Mouse (Mus musculus): Measurements from ENCODE around the gene Serpina3a. TPM values are rescaled to one million over a fixed set of nuclear protein-coding genes. Genes with fewer than 3 reads are reported as not detected.

Gene Serpina3a
- polyA plus RNA-seq, 1 experiment from 2014 or later: not detected

DNA sequence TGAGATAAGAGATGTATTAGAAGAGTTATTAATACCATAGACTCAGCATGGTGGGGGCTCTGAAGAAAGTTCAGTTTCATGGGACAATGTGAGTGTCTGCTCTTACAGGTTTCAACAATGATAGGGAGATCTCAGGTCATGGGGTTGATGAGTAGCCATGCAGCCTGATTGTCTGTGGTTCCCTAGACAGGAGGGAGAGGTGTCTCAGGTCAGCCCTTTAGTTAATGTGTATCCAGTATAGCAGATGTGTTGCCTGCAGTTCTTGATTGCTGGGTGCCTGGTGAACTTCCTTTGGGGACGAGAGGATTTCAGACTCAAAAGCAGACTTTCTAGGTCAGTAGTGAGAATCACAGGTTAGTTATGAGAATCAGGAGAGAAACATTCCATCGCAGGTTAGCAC lies 4.0 kb upstream of the Serpina3a start:
- ATAC-seq (ENCODE audit: insufficient number of reproducible peaks, insufficient read depth, low FRiP score, low TSS enrichment): no peak
- no peak overlapping the region for H3K4me3 ChIP-seq
- WGBS: 87% methylated on average over 2 of the region's 2 CpGs
- H3K4me1 ChIP-seq: no peaks in the 10 kb centered on the region
- no peaks in the 10 kb centered on the region for H3K9me3 ChIP-seq
- no peaks in the 10 kb centered on the region for H3K36me3 ChIP-seq
- H3K9ac ChIP-seq: no peak overlapping the region
- H3K27me3 ChIP-seq: no peaks in the 10 kb centered on the region
- no peak overlapping the region for H3K27ac ChIP-seq
- no peak overlapping the region for H3K4me2 ChIP-seq (replicated peaks)

DNA sequence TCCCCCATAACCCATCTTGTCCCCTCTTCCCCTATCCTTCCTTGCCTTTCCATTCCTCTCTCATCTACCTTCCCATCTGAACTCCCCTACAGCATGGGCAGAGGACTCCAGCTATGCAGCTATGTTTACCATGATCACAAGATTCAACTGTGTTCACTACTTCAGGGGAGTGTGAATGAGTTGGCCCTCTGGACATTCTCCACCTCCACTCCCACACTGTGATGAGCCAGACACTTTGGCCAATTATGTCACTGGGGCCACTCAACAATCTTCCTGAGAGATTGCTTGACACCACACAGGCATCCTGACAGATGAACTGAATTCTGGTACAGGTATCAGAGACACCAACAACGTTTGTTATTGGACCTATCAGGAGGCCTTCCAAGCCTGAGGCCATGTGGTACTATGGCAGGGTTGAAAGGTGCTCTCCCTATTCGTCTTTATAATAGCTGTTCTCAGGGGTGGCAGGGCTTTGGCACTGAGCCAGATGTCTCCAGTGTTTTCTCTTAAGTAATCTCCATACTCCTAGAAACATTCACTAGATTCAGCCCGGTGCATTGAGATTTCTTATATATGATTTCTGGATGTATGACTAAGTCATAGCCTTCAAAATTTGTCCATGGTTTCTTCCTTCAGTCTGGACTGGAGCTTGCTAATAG lies 2.5 kb downstream of the Serpina3a start:
- WGBS: 59% methylated on average over 3 of the region's 3 CpGs
- Histone ChIP-seq H3K4me3 (no peak overlapping the region), H3K36me3 (no peaks in the 10 kb centered on the region), H3K4me2 (replicated peaks) (no peak overlapping the region), H3K9me3 (no peaks in the 10 kb centered on the region), H3K27me3 (no peaks in the 10 kb centered on the region), H3K4me1 (no peaks in the 10 kb centered on the region), H3K9ac (no peak overlapping the region), H3K27ac (no peak overlapping the region)
- no peak for ATAC-seq (ENCODE audit: insufficient number of reproducible peaks, insufficient read depth, low FRiP score, low TSS enrichment)

DNA sequence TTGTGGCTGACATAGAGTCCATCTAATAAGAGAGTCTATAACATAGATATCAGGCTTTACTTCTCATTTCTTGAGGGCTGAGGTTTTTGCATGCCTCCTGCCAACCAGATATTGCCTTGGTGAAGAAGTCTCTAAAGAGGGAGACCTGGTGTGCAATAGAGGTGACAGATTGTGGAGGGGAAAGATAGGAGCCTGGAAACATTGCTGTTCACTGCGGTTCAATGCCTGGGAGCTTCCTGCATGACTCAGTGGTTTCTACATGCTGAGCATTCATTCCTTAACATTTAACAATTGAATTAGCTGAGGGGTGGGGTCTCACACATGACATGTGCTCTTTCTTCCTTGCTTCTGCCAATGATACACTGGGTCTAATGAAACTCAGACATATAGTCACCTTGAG lies 10.6 kb downstream of the Serpina3a start:
- H3K9ac ChIP-seq: no peak overlapping the region
- no peak for ATAC-seq (ENCODE audit: insufficient number of reproducible peaks, insufficient read depth, low FRiP score, low TSS enrichment)
- H3K4me2 ChIP-seq (replicated peaks): no peak overlapping the region
- H3K4me3 ChIP-seq: no peak overlapping the region
- no peaks in the 10 kb centered on the region for H3K9me3 ChIP-seq
- no peaks in the 10 kb centered on the region for H3K27me3 ChIP-seq
- H3K27ac ChIP-seq: no peak overlapping the region
- H3K4me1 ChIP-seq: no peaks in the 10 kb centered on the region
- WGBS: 81% methylated on average over 1 of the region's 1 CpGs
- H3K36me3 ChIP-seq: no peaks in the 10 kb centered on the region

DNA sequence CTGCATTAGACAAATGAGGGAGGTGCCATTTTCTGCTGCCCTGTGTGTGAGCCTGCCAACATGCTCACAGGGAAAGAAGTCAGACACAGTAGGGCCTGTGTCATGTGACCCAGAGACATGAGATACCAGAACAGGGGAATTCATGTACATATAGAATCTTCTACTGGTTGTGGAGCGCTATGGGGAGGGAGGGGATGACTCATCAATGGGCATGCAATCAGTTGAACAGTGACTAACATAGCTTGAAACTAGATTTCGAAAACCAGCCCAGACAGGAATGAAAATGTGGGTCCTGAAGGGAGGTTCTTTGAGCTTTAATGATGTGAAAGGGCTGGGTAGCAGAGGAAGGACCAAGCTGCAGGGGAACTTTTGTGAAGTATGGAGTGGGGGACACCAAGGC lies 11.5 kb downstream of the Serpina3a start:
- H3K4me3 ChIP-seq: no peak overlapping the region
- no peak overlapping the region for H3K4me2 ChIP-seq (replicated peaks)
- H3K27me3 ChIP-seq: no peaks in the 10 kb centered on the region
- no peaks in the 10 kb centered on the region for H3K4me1 ChIP-seq
- H3K27ac ChIP-seq: no peak overlapping the region
- no peaks in the 10 kb centered on the region for H3K9me3 ChIP-seq
- no peak for ATAC-seq (ENCODE audit: insufficient number of reproducible peaks, insufficient read depth, low FRiP score, low TSS enrichment)
- WGBS: 86% methylated on average over 2 of the region's 2 CpGs
- no peak overlapping the region for H3K9ac ChIP-seq
- H3K36me3 ChIP-seq: no peaks in the 10 kb centered on the region

DNA sequence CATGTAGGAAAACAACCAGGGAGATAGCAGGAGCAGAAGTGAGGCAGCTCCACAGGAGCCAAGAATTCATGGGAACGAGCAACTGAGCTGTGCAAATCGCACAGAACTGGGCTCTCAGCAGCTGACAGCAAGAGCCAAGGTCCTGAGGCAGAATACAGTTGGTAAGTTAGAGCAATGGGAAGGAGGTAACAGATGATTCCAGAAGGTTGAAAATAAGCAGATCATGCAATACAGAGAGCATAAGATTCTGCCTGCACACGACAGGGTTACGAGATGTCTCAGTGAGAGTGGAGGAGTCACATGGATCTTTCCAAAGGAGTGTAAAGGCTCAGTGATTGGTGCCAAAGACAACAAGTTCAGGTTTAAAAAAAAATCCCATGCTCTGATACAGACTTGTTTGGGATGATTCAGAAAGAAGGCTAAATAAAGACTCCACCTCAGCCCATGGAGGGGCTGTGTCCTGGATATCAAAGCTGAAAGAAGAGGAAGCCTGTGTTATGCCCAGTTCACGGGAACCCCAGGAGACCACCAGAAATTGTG lies 12.6 kb downstream of the Serpina3a start:
- H3K27me3 ChIP-seq: no peaks in the 10 kb centered on the region

DNA sequence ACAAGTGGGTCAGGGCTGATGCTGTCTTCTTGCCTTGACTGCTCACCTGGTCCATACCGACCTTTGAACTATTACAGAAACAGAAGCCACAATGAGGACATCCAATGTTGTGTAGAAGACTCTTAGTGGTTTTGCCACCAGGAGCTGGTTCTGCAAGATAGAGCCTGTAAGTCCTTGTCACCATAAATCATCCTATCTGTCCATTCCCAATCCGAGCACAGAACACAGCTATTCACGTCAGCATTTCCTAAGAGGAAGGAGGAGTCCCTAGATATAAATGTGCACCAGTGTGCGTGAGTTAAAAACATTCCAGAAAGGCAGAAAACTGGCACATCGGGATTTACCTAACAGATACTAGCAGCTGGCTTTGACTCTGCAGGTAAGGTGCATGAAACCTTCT lies 15.2 kb downstream of the Serpina3a start, which contains the start of gene Serpina3b:
Gene Serpina3b, plus strand, starts transcription at position 301 of the 400 bp plus-strand sequence.
- Histone ChIP-seq H3K36me3 (no peaks in the 10 kb centered on the region), H3K4me2 (replicated peaks) (no peak within 1 kb of the TSS), H3K4me1 (no peaks in the 10 kb centered on the region), H3K27ac (no peak within 1 kb of the TSS), H3K4me3 (no peak within 1 kb of the TSS), H3K9me3 (no peaks in the 10 kb centered on the region), H3K9ac (no peak within 1 kb of the TSS), H3K27me3 (no peaks in the 10 kb centered on the region)
- WGBS: 81% methylated on average over 5 of the region's 5 CpGs
- no peak for ATAC-seq (ENCODE audit: insufficient number of reproducible peaks, insufficient read depth, low FRiP score, low TSS enrichment)

More for the DNA sequence above, 12.6 kb downstream of the Serpina3a start:
- H3K9me3 ChIP-seq: no peaks in the 10 kb centered on the region
- 80% methylated on average over 5 of the region's 5 CpGs for WGBS
- ATAC-seq (ENCODE audit: insufficient number of reproducible peaks, insufficient read depth, low FRiP score, low TSS enrichment): no peak
- H3K4me3 ChIP-seq: no peak overlapping the region
- H3K4me1 ChIP-seq: no peaks in the 10 kb centered on the region
- H3K4me2 ChIP-seq (replicated peaks): no peak overlapping the region
- H3K36me3 ChIP-seq: no peaks in the 10 kb centered on the region
- H3K27ac ChIP-seq: no peak overlapping the region
- no peak overlapping the region for H3K9ac ChIP-seq

DNA sequence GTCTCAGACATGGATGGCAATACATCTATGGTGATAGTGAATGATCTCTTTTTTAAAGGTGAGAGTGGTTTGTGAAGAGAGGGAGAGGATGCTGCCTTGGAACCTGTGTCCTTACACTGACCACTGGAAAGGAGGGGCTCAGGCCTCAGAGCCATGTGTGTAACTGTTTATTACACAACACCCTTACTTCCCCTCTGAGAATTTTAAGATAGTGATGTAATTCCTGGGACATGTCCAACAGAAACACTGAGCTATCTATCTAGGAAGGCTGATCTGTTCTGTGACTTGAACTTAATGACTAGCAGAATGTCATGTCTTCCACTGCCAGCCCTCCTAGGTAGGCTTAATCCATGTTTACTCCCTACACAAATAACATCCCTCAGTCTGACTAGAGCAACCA lies 18.5 kb downstream of the Serpina3a start:
- H3K9ac ChIP-seq: no peak overlapping the region
- H3K4me3 ChIP-seq: no peak overlapping the region
- no peak for ATAC-seq (ENCODE audit: insufficient number of reproducible peaks, insufficient read depth, low FRiP score, low TSS enrichment)
- H3K9me3 ChIP-seq: no peaks in the 10 kb centered on the region
- H3K27me3 ChIP-seq: no peaks in the 10 kb centered on the region
- no peaks in the 10 kb centered on the region for H3K4me1 ChIP-seq
- H3K27ac ChIP-seq: no peak overlapping the region
- no peaks in the 10 kb centered on the region for H3K36me3 ChIP-seq
- H3K4me2 ChIP-seq (replicated peaks): no peak overlapping the region

DNA sequence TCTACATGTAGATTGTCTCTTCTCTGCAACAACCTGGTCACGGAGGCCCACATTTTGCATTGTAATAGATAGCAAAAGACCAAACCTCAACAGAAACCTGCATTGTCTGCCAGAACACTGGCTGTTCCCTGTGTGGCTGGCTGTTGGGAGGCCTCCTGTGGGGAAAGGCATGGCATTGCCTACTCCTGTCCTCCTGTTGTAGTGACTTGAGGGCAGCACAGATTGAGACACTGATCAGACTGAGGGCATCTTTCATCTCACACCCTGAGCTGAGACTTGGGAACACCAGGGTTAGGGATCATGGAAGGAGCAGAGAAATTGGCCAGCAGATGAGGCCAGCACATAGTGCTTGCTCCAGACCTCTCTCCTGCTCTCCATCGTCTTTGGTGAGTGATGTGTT lies 25.7 kb downstream of the Serpina3a start:
- Histone ChIP-seq H3K4me3 (no peak overlapping the region), H3K4me1 (no peaks in the 10 kb centered on the region), H3K36me3 (no peaks in the 10 kb centered on the region), H3K9ac (no peak overlapping the region), H3K9me3 (no peaks in the 10 kb centered on the region), H3K4me2 (replicated peaks) (no peak overlapping the region), H3K27ac (no peak overlapping the region), H3K27me3 (no peaks in the 10 kb centered on the region)
- WGBS: 79% methylated on average over 2 of the region's 2 CpGs
- no peak for ATAC-seq (ENCODE audit: insufficient number of reproducible peaks, insufficient read depth, low FRiP score, low TSS enrichment)

DNA sequence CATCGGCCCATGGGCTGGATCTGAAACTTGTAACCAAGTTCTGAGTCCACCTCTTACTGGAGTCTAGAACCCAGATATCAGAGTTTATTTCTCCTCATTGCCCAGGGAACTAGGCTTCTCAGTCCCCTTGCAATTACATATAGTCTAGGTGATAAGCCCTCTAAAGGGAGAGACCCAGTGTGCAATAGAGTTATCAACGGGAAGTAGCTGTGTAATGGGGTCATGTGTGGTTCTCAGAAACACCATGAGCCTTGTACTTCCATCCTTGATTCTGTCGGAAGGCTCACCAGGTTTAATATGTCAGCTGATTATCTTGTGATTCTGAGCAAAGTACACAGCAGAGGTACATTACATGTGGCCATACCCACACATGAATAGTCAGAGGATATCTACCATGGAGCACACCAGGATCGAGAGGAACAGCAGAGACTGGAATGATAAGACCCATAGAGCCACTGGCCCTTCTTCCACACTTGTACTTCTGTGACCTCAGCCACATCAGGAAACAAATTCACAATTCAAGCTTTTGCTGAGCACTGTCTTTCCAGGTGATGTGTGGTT lies 28.1 kb downstream of the Serpina3a start:
- ATAC-seq (ENCODE audit: insufficient number of reproducible peaks, insufficient read depth, low FRiP score, low TSS enrichment): no peak
- Histone ChIP-seq H3K4me3 (no peak overlapping the region), H3K4me1 (no peaks in the 10 kb centered on the region), H3K36me3 (no peaks in the 10 kb centered on the region), H3K27me3 (no peaks in the 10 kb centered on the region), H3K4me2 (replicated peaks) (no peak overlapping the region), H3K9ac (no peak overlapping the region), H3K9me3 (no peaks in the 10 kb centered on the region), H3K27ac (no peak overlapping the region)
- WGBS: 88% methylated on average over 4 of the region's 4 CpGs

DNA sequence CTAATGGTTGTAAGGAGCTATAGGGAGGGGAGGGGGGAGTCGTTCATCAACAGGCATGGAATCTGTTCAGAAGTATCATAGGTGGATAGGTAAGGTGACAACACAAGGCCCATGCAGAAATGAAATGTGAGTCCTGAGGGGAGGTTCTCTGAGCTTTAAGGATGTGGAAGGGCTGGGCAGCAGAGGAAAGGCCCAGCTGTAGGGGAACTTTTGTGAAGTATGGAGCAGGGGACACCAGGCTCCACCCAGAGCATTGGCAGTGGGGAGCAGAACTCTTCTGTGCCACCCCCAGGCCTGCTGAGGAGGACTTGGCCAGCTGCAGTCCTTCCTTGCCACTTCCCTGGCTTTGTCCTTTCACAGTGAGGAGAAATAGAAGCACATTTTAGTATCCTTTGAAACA lies 29.0 kb downstream of the Serpina3a start:
- WGBS: 80% methylated on average over 1 of the region's 1 CpGs

DNA sequence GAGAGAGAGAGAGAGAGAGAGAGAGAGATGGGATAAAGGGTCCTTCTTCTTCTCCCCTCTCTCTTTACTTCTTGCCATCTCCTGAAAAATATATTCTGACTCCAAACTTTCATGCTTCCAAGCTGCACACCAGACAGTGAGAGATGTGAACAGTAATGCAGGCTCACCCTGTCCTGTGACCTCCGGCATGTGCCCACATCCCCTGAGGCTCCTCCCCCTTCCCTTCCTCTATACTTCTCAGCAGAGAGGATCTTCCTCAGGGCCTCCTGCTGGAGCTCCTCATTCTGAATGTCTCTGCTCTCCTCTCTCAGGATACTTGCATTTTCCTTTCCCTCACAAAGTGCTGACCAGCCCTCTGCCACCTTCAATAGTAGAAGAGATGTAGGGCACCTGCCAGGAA lies 29.9 kb downstream of the Serpina3a start:
- no peak overlapping the region for H3K4me3 ChIP-seq
- no peak overlapping the region for H3K9ac ChIP-seq
- no peak overlapping the region for H3K4me2 ChIP-seq (replicated peaks)
- no peak overlapping the region for H3K27ac ChIP-seq
- no peaks in the 10 kb centered on the region for H3K27me3 ChIP-seq
- no peaks in the 10 kb centered on the region for H3K36me3 ChIP-seq
- 41% methylated on average over 1 of the region's 1 CpGs for WGBS
- ATAC-seq (ENCODE audit: insufficient number of reproducible peaks, insufficient read depth, low FRiP score, low TSS enrichment): no peak
- H3K4me1 ChIP-seq: no peaks in the 10 kb centered on the region
- no peaks in the 10 kb centered on the region for H3K9me3 ChIP-seq

More for the DNA sequence above, 29.0 kb downstream of the Serpina3a start:
- no peaks in the 10 kb centered on the region for H3K9me3 ChIP-seq
- H3K27me3 ChIP-seq: no peaks in the 10 kb centered on the region
- no peak overlapping the region for H3K27ac ChIP-seq
- ATAC-seq (ENCODE audit: insufficient number of reproducible peaks, insufficient read depth, low FRiP score, low TSS enrichment): no peak
- H3K4me3 ChIP-seq: no peak overlapping the region
- no peaks in the 10 kb centered on the region for H3K36me3 ChIP-seq
- H3K4me1 ChIP-seq: no peaks in the 10 kb centered on the region
- no peak overlapping the region for H3K9ac ChIP-seq
- H3K4me2 ChIP-seq (replicated peaks): no peak overlapping the region

DNA sequence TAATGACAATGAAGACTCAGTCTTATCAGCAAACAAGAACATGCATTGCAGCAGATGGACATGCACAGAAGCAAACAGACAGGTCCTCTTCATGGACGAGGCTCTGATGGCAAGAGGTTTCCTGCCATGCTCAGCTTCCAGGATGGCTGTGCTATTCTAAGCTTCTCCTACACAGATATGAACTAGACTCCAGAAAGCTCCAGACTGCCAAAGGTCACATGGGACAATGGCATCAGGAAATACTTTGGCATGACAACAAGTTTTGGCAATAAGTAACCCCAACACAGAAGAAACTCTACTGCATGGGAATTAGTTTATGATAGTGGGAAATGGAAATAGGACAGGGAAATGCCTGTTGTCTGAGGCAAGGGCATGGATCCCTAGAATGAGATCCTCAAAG lies 30.8 kb downstream of the Serpina3a start:
- H3K27ac ChIP-seq: no peak overlapping the region
- no peak overlapping the region for H3K4me2 ChIP-seq (replicated peaks)
- H3K27me3 ChIP-seq: no peaks in the 10 kb centered on the region
- H3K4me3 ChIP-seq: no peak overlapping the region
- no peak overlapping the region for H3K9ac ChIP-seq
- no peaks in the 10 kb centered on the region for H3K4me1 ChIP-seq
- ATAC-seq (ENCODE audit: insufficient number of reproducible peaks, insufficient read depth, low FRiP score, low TSS enrichment): no peak
- WGBS: 83% methylated on average over 1 of the region's 1 CpGs
- no peaks in the 10 kb centered on the region for H3K36me3 ChIP-seq
- no peaks in the 10 kb centered on the region for H3K9me3 ChIP-seq

Data from embryonic facial prominence, embryonic 12.5 days (tissue).